In genomic region chr1:119530941-119531340, GRCm38 (mm10) we compare ENCODE assay signal across 26 mouse cellular contexts. TPM values are rescaled to one million over a fixed set of nuclear protein-coding genes. Genes with fewer than 3 reads are reported as not detected.
A peak's percentile ranks its signal among the peaks of the same experiment; 100 is the strongest.
DNase-seq lines count a peak whose midpoint lies in the region; ATAC-seq and TF ChIP-seq lines count a peak whose summit lies in the region.
"Had no signal": no experiment of that assay in that cellular context is flagged by ENCODE, and none has a peak within 500 bp of the region (broad histone marks: within the 10 kb centered on the region; RNA-seq: fewer than 3 reads in every experiment).

No protein-coding gene starts in this region.

- H3K9ac ChIP-seq in lung, embryonic 15.5 days = no peak overlapping the region
- no peak overlapping the region for H3K9ac ChIP-seq in intestine, embryonic 15.5 days
- H3K9ac ChIP-seq in hindbrain, embryonic 13.5 days = no peak overlapping the region
- H3K9ac ChIP-seq: embryonic facial prominence, embryonic 13.5 days; forebrain, embryonic 15.5 days; heart, embryonic 12.5 days; liver, embryonic 12.5 days; liver, postnatal 0 days had no signal

- H3K4me3 ChIP-seq in kidney, adult 2 months (ENCODE audit: insufficient read depth, low read depth, low read length) = no peak overlapping the region
- H3K4me3 ChIP-seq in lung, embryonic 15.5 days = no peak overlapping the region
- H3K4me3 ChIP-seq in intestine, embryonic 15.5 days (replicated peaks) = no peak overlapping the region
- no peak overlapping the region for H3K4me3 ChIP-seq in small intestine, adult 2 months (ENCODE audit: low read depth, low read length)
- no peak overlapping the region for H3K4me3 ChIP-seq in hindbrain, embryonic 13.5 days
- H3K4me3 ChIP-seq: embryonic facial prominence, embryonic 13.5 days; forebrain, embryonic 10.5 days; forebrain, embryonic 15.5 days; gastrocnemius, adult 2 months; heart, adult 2 months; heart, embryonic 12.5 days; hindbrain, embryonic 10.5 days; liver, embryonic 12.5 days; midbrain, embryonic 10.5 days had no signal

- no peak for TF ChIP-seq POLR2A in kidney, adult 2 months (IDR thresholded peaks at IDR 0.05; ENCODE audit: low read depth, low read length)
- TF ChIP-seq POLR2A in small intestine, adult 2 months (IDR thresholded peaks at IDR 0.05; ENCODE audit: low read depth, low read length) = no peak

- DNase-seq in kidney, adult 2 months = peak; percentile 90
- DNase-seq in kidney, postnatal 14 days = no peak
- no peak for DNase-seq in lung, postnatal 36 days
- DNase-seq: adrenal gland, adult 2 months; adrenal gland, postnatal 36 days; cerebellum, adult 18-20 months; cerebellum, postnatal 10 days; gastrocnemius, adult 2 months; heart, adult 2 months; left cerebral cortex, postnatal 4 days; liver, postnatal 0 days; thymus, postnatal 4 days had no signal

- H3K27ac ChIP-seq in kidney, adult 2 months (ENCODE audit: insufficient read depth, low read depth, low read length) = no peak overlapping the region
- peak overlapping the region; percentile 73 for H3K27ac ChIP-seq in lung, embryonic 15.5 days
- H3K27ac ChIP-seq in intestine, embryonic 15.5 days = 0 out of 2 replicates have a peak overlapping the region, but pooled peaks have one; percentile 7
- H3K27ac ChIP-seq in small intestine, adult 2 months (ENCODE audit: insufficient read depth, low read depth, low read length) = peak overlapping the region; percentile 37
- H3K27ac ChIP-seq in hindbrain, embryonic 13.5 days = no peak overlapping the region
- H3K27ac ChIP-seq: embryonic facial prominence, embryonic 13.5 days; forebrain, embryonic 10.5 days; forebrain, embryonic 15.5 days; gastrocnemius, adult 2 months; heart, adult 2 months; hindbrain, embryonic 10.5 days; liver, embryonic 12.5 days; midbrain, embryonic 10.5 days had no signal

- H3K4me2 ChIP-seq in lung, embryonic 15.5 days = no peak overlapping the region
- H3K4me2 ChIP-seq in intestine, embryonic 15.5 days (replicated peaks) = no peak overlapping the region
- H3K4me2 ChIP-seq in hindbrain, embryonic 13.5 days = no peak overlapping the region
- H3K4me2 ChIP-seq: embryonic facial prominence, embryonic 13.5 days; forebrain, embryonic 15.5 days; heart, embryonic 12.5 days; liver, embryonic 12.5 days had no signal

- ATAC-seq in lung, embryonic 15.5 days (ENCODE audit: borderline replicate concordance, extremely low read depth, low FRiP score, low TSS enrichment) = no peak
- ATAC-seq in intestine, embryonic 15.5 days = peak; percentile 33; the same call in 1 of the 2 replicates
- ATAC-seq in hindbrain, embryonic 13.5 days (ENCODE audit: low FRiP score) = no peak
- ATAC-seq in megakaryocyte-erythroid progenitor cell, adult 5-6 weeks (replicated peaks; ENCODE audit: low FRiP score, low TSS enrichment, poor library complexity, severe bottlenecking) = no peak
- ATAC-seq: forebrain, embryonic 15.5 days; hindbrain, embryonic 16.5 days; liver, embryonic 12.5 days; liver, postnatal 0 days; midbrain, embryonic 16.5 days had no signal

- WGBS in kidney, adult 2 months = 65% methylated on average over 13 of the region's 13 CpGs
- 50% methylated on average over 13 of the region's 13 CpGs for WGBS in lung, embryonic 15.5 days
- 59% methylated on average over 13 of the region's 13 CpGs for WGBS in intestine, embryonic 15.5 days
- WGBS in small intestine, adult 2 months = 20% methylated on average over 13 of the region's 13 CpGs
- 90% methylated on average over 13 of the region's 13 CpGs for WGBS in hindbrain, embryonic 13.5 days

- H3K9me3 ChIP-seq in lung, embryonic 15.5 days = no peaks in the 10 kb centered on the region
- H3K9me3 ChIP-seq in intestine, embryonic 15.5 days = no peaks in the 10 kb centered on the region
- H3K9me3 ChIP-seq in hindbrain, embryonic 13.5 days = peaks cover 8% of the 10 kb centered on the region; the same call in 1 of the 2 replicates
- H3K9me3 ChIP-seq: forebrain, embryonic 15.5 days had no signal

- TF ChIP-seq CTCF in kidney, adult 2 months (conservative IDR thresholded peaks at IDR 0.05; ENCODE audit: insufficient read depth, insufficient read length, low read depth, low read length) = no peak
- TF ChIP-seq CTCF in small intestine, adult 2 months (IDR thresholded peaks at IDR 0.05; ENCODE audit: extremely low read depth, insufficient read length, insufficient replicate concordance, low read depth, low read length) = no peak

- H3K27me3 ChIP-seq in kidney, adult 2 months (replicated peaks; ENCODE audit: control insufficient read depth, insufficient read depth, low read length) = no peaks in the 10 kb centered on the region
- no peaks in the 10 kb centered on the region for H3K27me3 ChIP-seq in lung, embryonic 15.5 days
- H3K27me3 ChIP-seq in intestine, embryonic 15.5 days (replicated peaks) = no peaks in the 10 kb centered on the region
- no peaks in the 10 kb centered on the region for H3K27me3 ChIP-seq in small intestine, adult 2 months (ENCODE audit: control insufficient read depth, insufficient read depth, low read length)
- no peaks in the 10 kb centered on the region for H3K27me3 ChIP-seq in hindbrain, embryonic 13.5 days
- H3K27me3 ChIP-seq: embryonic facial prominence, embryonic 13.5 days; forebrain, embryonic 15.5 days; heart, embryonic 12.5 days; liver, embryonic 12.5 days had no signal

- peaks cover 4% of the 10 kb centered on the region for H3K4me1 ChIP-seq in kidney, adult 2 months (ENCODE audit: control insufficient read depth, insufficient read depth, low read length)
- H3K4me1 ChIP-seq in lung, embryonic 15.5 days = peaks cover 15% of the 10 kb centered on the region
- peaks cover 18% of the 10 kb centered on the region for H3K4me1 ChIP-seq in intestine, embryonic 15.5 days (replicated peaks)
- H3K4me1 ChIP-seq in small intestine, adult 2 months (ENCODE audit: control insufficient read depth, insufficient read depth, insufficient read length, low read length) = peaks cover 16% of the 10 kb centered on the region
- peaks cover 12% of the 10 kb centered on the region for H3K4me1 ChIP-seq in hindbrain, embryonic 13.5 days (replicated peaks)

- H3K36me3 ChIP-seq in kidney, adult 2 months (ENCODE audit: control insufficient read depth, insufficient read depth, low read length) = no peaks in the 10 kb centered on the region
- peaks cover 27% of the 10 kb centered on the region for H3K36me3 ChIP-seq in lung, embryonic 15.5 days
- peaks cover 22% of the 10 kb centered on the region for H3K36me3 ChIP-seq in intestine, embryonic 15.5 days
- peaks cover 13% of the 10 kb centered on the region for H3K36me3 ChIP-seq in small intestine, adult 2 months (ENCODE audit: control insufficient read depth, insufficient read depth, low read length)
- peaks cover 34% of the 10 kb centered on the region for H3K36me3 ChIP-seq in hindbrain, embryonic 13.5 days

RNA-seq across cellular contexts. Expression of gene Tmem185b, which starts 5.0 kb away (rescaled TPM):
- polyA plus RNA-seq in kidney, adult 2 months (2012; rRNA removed) = 27.1 and 37.2 TPM in 2 replicates
- polyA plus RNA-seq in lung, embryonic 15.5 days (2015; fragmentation: Nextera tagmentation; extraction: Ambion mirVana) = 30.5 and 32.6 TPM in 2 replicates
- polyA plus RNA-seq in intestine, embryonic 15.5 days (2015; fragmentation: Nextera tagmentation; extraction: Ambion mirVana) = 24.0 and 25.7 TPM in 2 replicates
- polyA plus RNA-seq in small intestine, adult 2 months (2012; rRNA removed) = 18.6 and 22.2 TPM in 2 replicates
- 19.5 and 20.5 TPM in 2 replicates for polyA plus RNA-seq in hindbrain, embryonic 13.5 days (2015; fragmentation: Nextera tagmentation; extraction: Ambion mirVana)
- total RNA-seq in megakaryocyte-erythroid progenitor cell, adult 5-6 weeks (2014; fragmentation: Nextera tagmentation) = 5.7 and 7.7 TPM in 2 replicates
- 4.8 and 5.4 TPM in 2 replicates for total RNA-seq in megakaryocyte-erythroid progenitor cell, adult 5-6 weeks (2017)

RNA-seq across cellular contexts. Expression of gene Ralb, which starts 26.3 kb away (rescaled TPM):
- polyA plus RNA-seq in kidney, adult 2 months (2012; rRNA removed) = 49.8 and 54.6 TPM in 2 replicates
- 254 and 264 TPM in 2 replicates for polyA plus RNA-seq in lung, embryonic 15.5 days (2015; fragmentation: Nextera tagmentation; extraction: Ambion mirVana)
- 172 and 179 TPM in 2 replicates for polyA plus RNA-seq in intestine, embryonic 15.5 days (2015; fragmentation: Nextera tagmentation; extraction: Ambion mirVana)
- polyA plus RNA-seq in small intestine, adult 2 months (2012; rRNA removed) = 20.3 and 42.4 TPM in 2 replicates
- 67.3 and 69.0 TPM in 2 replicates for polyA plus RNA-seq in hindbrain, embryonic 13.5 days (2015; fragmentation: Nextera tagmentation; extraction: Ambion mirVana)
- 2.3 and 4.6 TPM in 2 replicates for total RNA-seq in megakaryocyte-erythroid progenitor cell, adult 5-6 weeks (2014; fragmentation: Nextera tagmentation)
- total RNA-seq in megakaryocyte-erythroid progenitor cell, adult 5-6 weeks (2017) = 3.9 and 5.2 TPM in 2 replicates

Comparison
In these comparisons a context has a peak if more than half of its experiments do, and no peak if none do; other contexts are left out.
1. H3K27ac ChIP-seq: peak in lung, embryonic 15.5 days (single experiment), intestine, embryonic 15.5 days (single experiment) and small intestine, adult 2 months (single experiment); none in kidney, adult 2 months (single experiment) and hindbrain, embryonic 13.5 days (single experiment).